Mouse (Mus musculus) cortical plate, adult 2 months (tissue): ENCODE results near the gene Dck. TPM values are rescaled to one million over a fixed set of nuclear protein-coding genes. Genes with fewer than 3 reads are reported as not detected.

Experiments used
- H3K27ac ChIP-seq: fragments of 200-500 bp; 2 replicates; pipeline ENCODE4 v1.5.1; 2012; ENCODE audit warnings: low read length, control low read depth, inconsistent platforms; ENCODE audit not compliant: insufficient read depth
- H3K4me1 ChIP-seq: fragments of 200-500 bp; 2 replicates; pipeline ENCODE4 v1.6.1; 2011; ENCODE audit warnings: low read length; ENCODE audit not compliant: control insufficient read depth, insufficient read depth
- H3K4me3 ChIP-seq: fragments of 200-500 bp; 2 replicates; pipeline ENCODE4 v1.5.1; 2011; ENCODE audit warnings: mild to moderate bottlenecking, low read length, control low read depth; ENCODE audit not compliant: insufficient read depth
- CTCF ChIP-seq: fragments of 200-500 bp; IDR thresholded peaks from 2 replicates; pipeline ENCODE4 v1.5.1; 2011; ENCODE audit warnings: mild to moderate bottlenecking, control low read depth, low read length; ENCODE audit not compliant: insufficient read depth; ENCODE audit errors: extremely low read depth
- POLR2A ChIP-seq: fragments of 200-500 bp; IDR thresholded peaks from 2 replicates; pipeline ENCODE4 v1.6.1; 2011; ENCODE audit warnings: mild to moderate bottlenecking, low read length, control low read depth; ENCODE audit not compliant: insufficient read depth; ENCODE audit errors: extremely low read depth
- polyA plus RNA-seq: library from polyadenylated mRNA; depleted of rRNA; stranded (reverse); fragments of >200 nt; gene quantifications from 2 replicates; pipeline ENCODE4 v1.2.3, GENCODE M21; 2012; rRNA removed

Gene Dck
- polyA plus RNA-seq, 1 experiment: 15.7 TPM

DNA sequence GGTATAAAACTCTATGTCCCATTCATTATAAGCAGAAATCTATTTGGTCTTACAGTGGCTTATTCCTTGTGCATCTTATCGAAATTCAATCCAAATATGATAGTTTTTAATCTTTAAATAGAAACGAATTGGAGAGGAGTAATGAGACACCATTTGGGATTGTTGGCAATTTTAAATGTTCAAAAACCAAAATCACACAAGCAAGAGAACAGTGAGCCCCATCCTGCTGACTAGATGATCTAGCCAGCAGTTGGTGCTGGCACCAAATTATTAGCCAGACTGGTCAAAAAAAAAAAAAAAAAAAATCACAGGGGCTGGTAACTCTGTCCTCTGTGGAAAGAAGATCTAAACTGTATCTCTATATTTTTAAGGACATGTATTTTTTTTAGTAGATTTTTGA is 48.4 kb downstream of the Dck start:
- H3K27ac ChIP-seq: no peak overlapping the region
- no peaks in the 10 kb centered on the region for H3K4me1 ChIP-seq
- no peak overlapping the region for H3K4me3 ChIP-seq
- no peak for TF ChIP-seq CTCF
- no peak for TF ChIP-seq POLR2A

DNA sequence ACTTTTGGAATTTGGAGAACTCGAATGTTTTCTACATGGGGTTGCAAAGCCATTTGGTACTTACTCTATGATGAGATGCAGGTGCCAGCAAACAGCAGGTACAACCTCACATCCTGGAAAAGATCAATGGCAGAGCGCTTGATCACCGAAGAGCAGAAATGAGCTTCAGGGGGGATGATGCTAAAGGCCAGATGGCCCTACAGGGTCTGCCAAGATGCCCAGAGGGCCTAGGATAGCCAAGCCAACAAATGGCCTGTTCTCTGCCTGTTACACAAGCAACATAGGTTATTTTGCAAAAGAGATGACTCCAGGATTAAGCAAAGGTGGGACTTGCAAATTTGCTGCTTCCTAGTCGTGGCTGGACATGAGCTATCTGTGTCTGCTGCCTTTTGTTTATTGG is 49.8 kb downstream of the Dck start:
- no peak overlapping the region for H3K27ac ChIP-seq
- H3K4me3 ChIP-seq: no peak overlapping the region
- TF ChIP-seq POLR2A (no peak), CTCF (no peak)
- no peaks in the 10 kb centered on the region for H3K4me1 ChIP-seq

DNA sequence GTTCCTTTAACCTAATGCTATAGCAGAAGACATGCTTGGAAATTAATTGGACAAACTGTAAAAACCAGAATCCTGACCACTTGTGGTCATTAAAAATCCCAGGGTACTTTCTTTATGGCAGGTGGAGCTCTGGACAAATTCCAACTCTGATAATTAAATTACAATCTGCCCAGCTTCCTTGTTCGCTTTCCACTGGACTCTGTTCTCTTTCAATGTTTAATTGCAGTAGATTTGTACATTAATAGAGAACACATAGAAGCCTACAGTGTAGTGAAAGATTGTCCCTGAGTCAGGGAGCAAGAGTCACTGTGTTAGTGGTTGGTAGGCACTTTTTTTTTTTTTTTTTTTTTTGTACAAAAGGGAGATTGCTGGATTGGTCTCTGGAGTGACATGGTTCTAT is 56.7 kb downstream of the Dck start:
- H3K4me3 ChIP-seq: no peak overlapping the region
- H3K27ac ChIP-seq: no peak overlapping the region
- no peaks in the 10 kb centered on the region for H3K4me1 ChIP-seq
- TF ChIP-seq POLR2A (no peak), CTCF (no peak)

DNA sequence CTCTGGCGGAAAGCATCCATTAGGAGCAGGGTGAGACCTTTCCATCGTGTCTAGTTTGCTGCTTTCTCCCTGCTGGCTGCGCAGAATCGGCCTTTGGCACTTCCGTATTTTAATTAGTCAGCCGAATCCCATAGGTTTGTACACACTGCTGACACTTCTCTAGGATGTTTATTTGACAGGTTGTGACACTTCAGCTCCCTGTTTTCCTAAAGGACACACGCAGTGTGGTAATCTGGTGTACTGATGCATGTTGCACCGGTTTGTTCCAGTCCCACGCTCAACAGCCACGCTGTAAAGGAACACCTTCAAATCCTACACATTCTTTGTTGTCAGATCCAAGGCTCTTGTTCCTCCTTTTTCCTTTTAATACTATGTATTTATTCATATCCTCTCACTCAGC is 60.0 kb downstream of the Dck start:
- no peak overlapping the region for H3K27ac ChIP-seq
- H3K4me3 ChIP-seq: no peak overlapping the region
- no peak for TF ChIP-seq CTCF
- TF ChIP-seq POLR2A: no peak
- no peaks in the 10 kb centered on the region for H3K4me1 ChIP-seq

DNA sequence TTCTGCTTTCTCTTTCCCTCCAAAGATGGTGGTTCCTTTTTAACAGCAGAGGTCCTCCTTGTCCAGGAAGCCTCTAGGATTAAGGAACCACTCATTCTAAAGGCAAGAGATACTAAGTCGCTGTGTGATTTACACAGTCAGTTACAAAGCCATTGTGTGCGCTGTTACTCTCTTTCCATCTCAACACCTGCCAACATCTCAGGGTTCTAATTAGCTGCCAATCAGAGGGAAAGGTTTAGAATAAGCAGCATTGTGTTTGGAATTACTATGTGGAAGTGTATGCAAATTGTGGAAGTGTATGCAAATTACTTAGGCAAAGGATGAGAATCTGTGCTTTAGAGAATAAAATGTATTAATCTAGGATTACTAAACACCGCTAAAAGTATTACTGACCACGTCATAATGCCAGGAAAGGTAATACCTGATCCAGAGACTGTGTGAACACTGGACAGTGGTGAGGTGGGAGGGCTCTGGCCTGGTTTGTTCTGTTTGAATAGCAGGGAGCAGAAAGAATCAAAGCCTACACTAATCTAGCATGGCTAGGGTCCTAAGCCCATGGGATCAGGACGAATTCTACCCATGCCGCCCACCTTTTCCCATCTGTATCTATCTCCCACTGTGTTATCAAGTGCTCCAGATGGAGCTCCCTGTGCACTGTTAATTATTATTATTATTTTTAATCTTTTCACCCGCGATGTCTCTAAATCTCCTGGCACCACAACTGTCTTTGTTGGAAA is 65.2 kb downstream of the Dck start:
- no peaks in the 10 kb centered on the region for H3K4me1 ChIP-seq
- TF ChIP-seq POLR2A (no peak), CTCF (no peak)
- no peak overlapping the region for H3K27ac ChIP-seq
- H3K4me3 ChIP-seq: no peak overlapping the region

DNA sequence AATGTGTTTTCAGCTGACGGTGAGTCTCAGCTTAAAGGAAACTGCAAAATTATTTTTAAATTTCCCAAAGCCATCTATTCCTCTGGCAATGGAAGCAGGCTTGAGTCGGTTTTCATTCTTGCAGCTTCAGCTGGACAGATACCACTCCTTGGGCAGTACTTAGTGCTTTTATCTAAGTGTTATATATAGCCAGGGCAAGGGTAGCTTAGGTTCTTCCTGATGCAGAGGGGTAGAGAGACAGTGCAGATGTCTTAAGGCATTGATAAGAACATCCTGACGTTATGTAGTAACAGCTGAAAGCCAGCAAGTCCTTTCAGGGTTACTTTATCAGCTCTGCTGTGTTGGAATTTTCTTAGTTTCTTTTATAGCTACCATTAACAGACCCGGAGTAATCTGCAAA is 66.1 kb downstream of the Dck start:
- Histone ChIP-seq H3K4me3 (no peak overlapping the region), H3K27ac (no peak overlapping the region), H3K4me1 (no peaks in the 10 kb centered on the region)
- TF ChIP-seq CTCF (no peak), POLR2A (no peak)

DNA sequence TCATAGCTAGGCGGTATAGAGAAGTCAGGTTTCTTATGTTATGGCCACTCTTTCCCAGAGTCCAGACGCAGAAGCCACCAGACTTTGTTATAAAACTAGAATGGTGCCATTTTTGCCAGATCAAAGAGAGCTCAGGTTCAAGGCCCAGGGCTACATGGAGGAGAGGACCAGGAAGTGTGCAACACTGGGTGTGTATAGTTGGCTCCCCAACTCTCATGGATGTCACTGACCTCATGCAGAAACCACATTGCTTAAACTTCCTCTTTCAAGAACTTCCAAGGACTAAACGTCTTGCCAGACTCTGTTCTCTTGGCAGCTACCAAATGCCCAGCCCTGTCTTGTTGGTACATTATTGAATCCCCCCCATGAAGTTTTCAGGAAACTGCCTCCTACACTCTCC is 67.1 kb downstream of the Dck start:
- Histone ChIP-seq H3K4me3 (no peak overlapping the region), H3K4me1 (no peaks in the 10 kb centered on the region), H3K27ac (no peak overlapping the region)
- TF ChIP-seq POLR2A (no peak), CTCF (no peak)

Other genes starting within 250 kb of the Dck start
- gene Jchain, start 237.1 kb upstream of the Dck start, polyA plus RNA-seq: 1.4 and 1.9 TPM in 2 replicates
- gene Utp3, start 210.5 kb upstream of the Dck start, polyA plus RNA-seq: 25.1 and 27.5 TPM in 2 replicates
- 102 and 103 TPM in 2 replicates for gene Rufy3, start 200.0 kb upstream of the Dck start, polyA plus RNA-seq
- gene Grsf1, start 88.8 kb upstream of the Dck start, polyA plus RNA-seq: 80.1 and 80.6 TPM in 2 replicates
- gene Mob1b, start 44.1 kb upstream of the Dck start, polyA plus RNA-seq: 11.4 and 11.9 TPM in 2 replicates
- 48.1 and 53.7 TPM in 2 replicates for gene Slc4a4, start 121.8 kb downstream of the Dck start, polyA plus RNA-seq